Mouse (Mus musculus): ENCODE results near the gene Fopnl. TPM values are rescaled to one million over a fixed set of nuclear protein-coding genes. Genes with fewer than 3 reads are reported as not detected.

Fopnl gene
- polyA plus RNA-seq, 1 experiment from 2014 or later: 171 TPM

DNA sequence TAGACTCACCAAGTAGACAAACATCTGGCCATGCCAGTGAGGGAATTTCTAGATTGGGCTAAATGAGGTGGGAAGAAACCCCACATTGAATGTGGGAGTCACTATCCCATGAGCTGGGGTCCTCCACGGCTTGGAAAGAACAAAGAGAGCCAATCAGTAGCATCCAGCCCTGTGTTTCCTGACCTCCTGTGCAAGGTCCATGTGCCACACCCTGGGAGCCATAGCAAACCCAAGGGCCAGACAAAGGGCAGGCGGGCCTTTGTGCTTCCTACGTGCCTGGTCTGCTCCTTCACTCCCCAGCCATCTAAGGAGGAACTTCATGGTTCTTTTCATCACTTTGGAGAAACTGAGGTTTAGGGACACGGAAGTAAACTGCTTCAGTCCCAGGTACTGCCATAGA lies 64.3 kb downstream of the Fopnl start:
- no peak for DNase-seq (ENCODE audit: low spot score)

DNA sequence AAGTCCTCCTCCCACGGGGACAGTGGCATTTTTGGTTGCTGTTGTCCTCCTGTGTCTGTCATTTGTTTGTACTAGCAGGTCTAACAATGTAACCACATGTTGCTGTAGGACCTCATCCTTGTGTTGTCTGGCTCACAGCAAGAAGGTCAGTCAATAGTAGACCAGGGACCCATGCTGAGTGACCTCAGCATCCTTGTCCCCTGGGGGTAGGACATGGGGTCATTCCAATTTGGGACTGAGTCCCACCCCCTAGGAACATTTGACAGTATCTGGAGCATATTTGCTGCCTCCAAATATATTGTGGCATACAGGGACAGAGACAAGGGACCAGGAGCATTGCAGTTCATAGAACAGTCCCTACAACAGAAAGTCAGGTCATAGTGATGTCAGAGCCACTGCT lies 67.3 kb downstream of the Fopnl start:
- no peak for DNase-seq (ENCODE audit: low spot score)

Other genes with a start within 250 kb of the Fopnl start
- gene Nde1, start 154.1 kb downstream of the Fopnl start, polyA plus RNA-seq (2015; fragmentation: Nextera tagmentation; extraction: Ambion mirVana): 103 and 112 TPM in 2 replicates
- 13.6 and 16.3 TPM in 2 replicates for gene Marf1, start 154.1 kb downstream of the Fopnl start, polyA plus RNA-seq (2015; fragmentation: Nextera tagmentation; extraction: Ambion mirVana)
- gene Myh11, start 26.0 kb downstream of the Fopnl start, polyA plus RNA-seq (2015; fragmentation: Nextera tagmentation; extraction: Ambion mirVana): 5.9 and 6.7 TPM in 2 replicates
- gene Abcc1, start 44.2 kb upstream of the Fopnl start, polyA plus RNA-seq (2015; fragmentation: Nextera tagmentation; extraction: Ambion mirVana): 6.4 and 7.6 TPM in 2 replicates
- not detected in 2 replicates for gene A630010A05Rik, start 244.9 kb upstream of the Fopnl start, polyA plus RNA-seq (2015; fragmentation: Nextera tagmentation; extraction: Ambion mirVana)

Data from thymus, postnatal 0 days (tissue).